Mouse (Mus musculus): ENCODE results near the gene Rftn1.
A peak's percentile ranks its signal among the peaks of the same experiment; 100 is the strongest.
"Not testable (repeated sequence)": the region's sequence is repeated elsewhere in the genome, so short reads cannot be mapped to it uniquely, and the experiment has no call there.

Gene Rftn1

DNA sequence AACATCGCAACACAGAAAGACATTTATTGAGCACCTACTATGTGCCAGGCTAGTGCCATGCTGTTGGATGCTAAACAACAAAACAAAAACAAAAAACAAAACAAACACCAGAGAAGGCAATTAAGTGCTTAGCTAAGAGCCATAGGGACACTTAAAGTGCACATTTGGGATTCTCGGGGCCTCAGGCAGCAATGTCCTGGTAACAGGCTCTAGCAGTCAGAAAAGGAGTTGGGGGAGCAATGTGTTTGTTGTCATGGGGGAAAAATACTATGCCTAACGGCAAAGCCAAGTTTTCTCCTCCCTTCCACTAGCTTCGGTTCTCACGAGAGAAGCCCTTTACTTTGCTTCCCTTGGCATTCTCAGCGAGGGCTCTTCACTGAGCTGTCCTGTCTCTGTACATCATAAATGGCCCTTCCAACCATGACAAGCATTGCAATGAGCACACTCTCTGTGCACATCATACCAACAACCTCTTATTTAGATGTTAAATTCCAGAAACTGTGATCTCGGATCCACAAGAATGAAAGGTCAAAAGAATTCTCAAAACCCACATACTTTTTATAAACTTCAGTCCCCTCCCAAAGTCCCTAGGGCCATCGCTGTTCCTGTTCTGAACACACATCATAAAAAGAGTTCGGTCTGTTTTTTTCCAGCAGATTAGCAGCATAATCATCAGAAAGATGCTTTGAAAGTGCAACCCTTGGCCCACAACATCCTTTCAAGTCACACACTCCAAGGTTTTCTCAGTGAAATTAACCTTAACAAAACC is 63.2 kb downstream of the Rftn1 start:
- DNase-seq (ENCODE audit: low spot score in 2 of 2): no peak

DNA sequence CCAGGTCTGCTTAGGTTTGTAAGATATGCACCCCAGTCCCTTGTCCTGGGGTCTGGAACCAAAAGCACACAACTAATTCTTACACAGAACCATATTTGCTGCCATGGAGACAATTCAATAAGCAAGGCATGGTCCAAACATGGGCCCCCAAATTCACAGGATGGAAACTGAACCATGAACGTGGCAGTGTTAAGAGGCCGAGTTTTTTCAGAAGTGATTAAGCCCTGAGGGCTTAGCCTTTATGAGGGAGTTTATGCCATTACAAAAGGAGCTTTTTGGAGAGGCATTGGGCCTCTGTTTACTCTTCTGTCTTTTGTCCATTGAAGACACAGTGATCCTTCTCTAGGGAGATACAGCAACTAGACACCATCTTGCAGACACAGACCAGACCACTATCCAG is 63.9 kb downstream of the Rftn1 start:
- DNase-seq (ENCODE audit: low spot score in 2 of 2): no peak

DNA sequence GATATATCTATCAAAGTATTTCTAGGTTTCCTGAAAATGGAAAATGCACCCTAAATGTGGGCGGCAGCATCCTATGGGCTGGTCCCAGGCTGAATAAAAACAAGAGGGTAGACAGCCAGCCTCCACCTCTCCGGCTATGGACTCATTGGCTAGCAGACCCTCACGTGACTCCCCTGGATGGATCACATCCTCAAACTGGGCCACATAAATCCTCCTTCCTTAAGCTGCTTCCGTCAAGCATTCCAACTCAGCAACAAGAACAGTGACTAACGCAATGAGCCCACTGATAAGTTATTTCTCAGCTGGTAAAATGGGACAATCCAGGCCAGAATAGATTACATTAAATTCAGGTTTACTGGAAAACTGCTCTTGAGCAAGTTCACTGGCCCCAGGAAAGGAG is 64.6 kb downstream of the Rftn1 start:
- DNase-seq (ENCODE audit: low spot score in 2 of 2): no peak

DNA sequence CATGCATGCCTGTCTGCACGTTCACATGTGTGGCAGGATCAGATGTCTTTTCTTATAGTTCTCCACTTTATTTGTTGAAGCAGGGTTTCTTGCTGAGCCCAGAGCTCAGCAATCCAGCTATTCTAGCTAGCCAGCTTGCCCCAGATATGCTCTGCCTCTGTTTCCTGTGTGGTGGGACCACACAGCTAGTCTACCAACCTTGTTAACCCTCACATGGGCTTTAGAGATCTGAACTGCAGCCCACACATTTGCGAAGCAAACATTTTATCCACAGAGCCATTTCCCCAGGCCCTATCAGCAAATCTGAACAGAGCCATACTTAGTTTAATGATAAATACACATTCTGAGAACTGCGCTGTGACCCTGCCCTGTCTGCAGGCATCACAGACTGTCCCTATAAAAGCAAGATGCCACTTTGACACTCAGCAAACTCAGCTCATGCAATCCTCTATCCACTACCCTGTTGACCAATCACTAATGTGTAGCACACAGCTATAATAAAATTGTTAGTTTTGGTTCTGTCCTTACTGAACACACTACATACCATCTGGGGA is 65.2 kb downstream of the Rftn1 start:
- no peak for DNase-seq (ENCODE audit: low spot score in 2 of 2)

DNA sequence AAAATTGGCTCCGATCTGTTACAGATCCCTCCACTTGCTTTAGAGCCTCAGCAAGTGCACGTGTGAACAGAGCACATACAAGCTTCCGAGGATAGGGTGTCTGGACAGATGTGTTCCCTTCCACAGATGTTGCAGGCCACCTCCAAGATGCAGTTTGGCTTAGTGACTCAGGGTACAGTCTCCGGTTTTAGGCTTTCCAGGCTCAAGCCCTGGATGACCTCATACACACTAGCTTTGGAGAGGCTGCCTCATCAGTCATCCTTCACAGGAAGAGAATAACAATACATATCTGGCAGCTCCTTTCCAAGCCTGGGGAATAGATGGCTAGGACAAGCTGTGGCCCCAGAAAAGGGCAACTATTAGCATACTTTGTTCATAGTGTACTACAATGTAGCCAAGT is 65.8 kb downstream of the Rftn1 start:
- no peak for DNase-seq (ENCODE audit: low spot score in 2 of 2)

DNA sequence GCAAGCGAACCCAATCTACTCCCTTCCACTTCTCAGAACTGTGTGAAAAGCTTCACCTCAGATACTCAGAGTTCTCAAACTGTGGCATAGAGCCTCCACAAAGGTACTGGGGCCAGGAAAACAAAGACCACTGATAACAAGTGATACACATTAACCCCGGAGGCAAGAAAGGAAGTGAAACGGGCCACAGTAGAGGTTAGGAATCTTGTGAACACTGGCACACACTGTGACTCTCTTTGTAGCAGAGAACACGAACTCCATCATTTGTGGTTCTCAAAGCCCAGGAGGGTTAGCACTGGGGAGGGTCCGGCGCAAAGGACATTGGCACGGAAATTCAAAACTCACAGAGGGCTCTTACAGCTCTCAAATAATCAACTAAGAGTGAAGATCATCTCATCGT is 67.9 kb downstream of the Rftn1 start:
- DNase-seq (ENCODE audit: low spot score in 2 of 2): no peak

DNA sequence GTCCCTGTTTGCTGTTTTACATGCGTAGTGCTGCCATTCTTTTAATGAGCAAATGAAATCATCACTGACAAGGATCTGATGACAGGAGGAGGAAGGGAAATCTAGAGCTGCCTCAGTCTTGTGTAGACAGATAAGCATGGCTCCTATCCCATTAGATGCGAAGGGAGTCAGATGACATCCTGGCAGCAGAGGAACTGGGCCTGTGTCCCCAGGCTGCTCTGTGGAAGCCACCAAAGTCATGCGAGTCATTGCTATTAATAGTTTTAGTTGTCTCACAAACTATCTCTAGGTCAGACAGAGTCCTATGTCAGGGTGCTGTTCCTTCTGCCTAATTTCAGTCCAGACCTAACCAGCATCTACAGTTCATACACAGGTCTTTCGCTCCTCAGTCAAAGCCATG is 70.4 kb downstream of the Rftn1 start:
- DNase-seq (ENCODE audit: low spot score in 2 of 2): no peak

DNA sequence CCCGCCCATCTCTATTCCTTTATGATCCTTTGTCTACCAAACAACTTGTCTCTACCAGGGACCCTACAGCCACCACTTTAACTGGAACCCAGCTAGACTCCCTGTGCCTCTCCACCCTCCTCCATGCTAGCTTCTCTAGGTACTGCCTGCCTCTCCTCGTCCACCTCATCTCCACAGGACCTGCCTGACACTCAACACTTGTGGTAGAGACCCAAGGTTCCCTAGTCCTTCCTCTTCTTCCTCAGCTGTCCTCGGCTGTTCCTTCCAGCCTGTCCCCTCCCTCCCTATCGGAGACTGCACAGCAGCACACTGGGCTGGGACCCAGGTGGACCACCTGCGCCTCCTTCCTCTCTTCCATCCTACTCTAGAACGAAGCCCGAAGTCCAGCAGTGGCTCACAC is 73.0 kb downstream of the Rftn1 start:
- no peak for DNase-seq (ENCODE audit: low spot score in 2 of 2)

DNA sequence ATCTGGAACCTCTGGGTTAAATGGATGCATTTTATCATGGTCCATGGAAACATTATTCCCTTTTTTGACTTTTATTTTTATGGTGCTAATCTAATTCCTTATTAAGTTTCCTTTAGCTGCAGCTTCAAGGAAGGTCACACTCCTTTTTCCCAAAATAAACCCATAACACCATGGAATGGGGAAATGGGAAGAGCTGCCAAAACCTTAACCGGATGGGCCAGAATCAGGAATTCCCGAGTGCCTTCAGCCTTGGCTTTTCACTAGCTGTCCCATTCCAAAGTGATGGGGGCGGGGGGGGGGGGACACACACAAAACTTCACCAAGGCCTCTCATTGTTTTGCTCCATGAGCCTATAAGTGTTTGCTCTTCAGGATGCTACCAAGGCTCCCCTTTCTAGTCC is 73.5 kb downstream of the Rftn1 start:
- DNase-seq (ENCODE audit: low spot score in 2 of 2): no peak

DNA sequence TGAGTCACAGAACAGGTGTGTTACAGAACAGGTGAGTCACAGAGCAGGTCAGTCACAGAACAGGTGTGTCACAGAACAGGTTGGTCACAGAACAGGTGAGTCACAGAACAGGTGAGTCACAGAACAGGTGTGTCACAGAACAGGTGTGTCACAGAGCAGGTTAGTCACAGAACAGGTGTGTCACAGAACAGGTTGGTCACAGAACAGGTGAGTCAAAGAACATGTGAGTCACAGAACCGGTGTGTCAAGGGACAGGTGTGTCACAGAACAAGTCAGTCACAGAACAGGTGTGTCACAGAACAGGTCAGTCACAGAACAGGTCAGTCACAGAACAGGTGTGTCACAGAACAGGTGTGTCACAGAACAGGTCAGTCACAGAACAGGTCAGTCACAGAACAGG is 74.1 kb downstream of the Rftn1 start:
- DNase-seq (ENCODE audit: low spot score in 2 of 2): not testable (repeated sequence)

DNA sequence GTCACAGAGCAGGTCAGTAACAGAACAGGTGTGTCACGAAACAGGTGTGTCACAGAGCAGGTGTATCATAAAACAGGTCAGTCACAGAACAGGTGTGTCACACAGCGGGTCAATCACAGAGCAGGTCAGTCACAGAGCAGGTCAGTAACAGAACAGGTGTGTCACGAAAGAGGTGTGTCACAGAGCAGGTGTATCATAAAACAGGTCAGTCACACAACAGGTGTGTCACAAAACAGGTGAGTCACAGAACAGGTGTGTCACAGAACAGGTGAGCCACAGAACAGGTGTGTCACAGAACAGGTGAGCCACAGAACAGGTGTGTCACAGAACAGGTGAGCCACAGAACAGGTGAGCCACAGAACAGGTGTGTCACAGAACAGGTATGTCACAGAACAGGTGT is 74.8 kb downstream of the Rftn1 start:
- not testable (repeated sequence) for DNase-seq (ENCODE audit: low spot score in 2 of 2)

DNA sequence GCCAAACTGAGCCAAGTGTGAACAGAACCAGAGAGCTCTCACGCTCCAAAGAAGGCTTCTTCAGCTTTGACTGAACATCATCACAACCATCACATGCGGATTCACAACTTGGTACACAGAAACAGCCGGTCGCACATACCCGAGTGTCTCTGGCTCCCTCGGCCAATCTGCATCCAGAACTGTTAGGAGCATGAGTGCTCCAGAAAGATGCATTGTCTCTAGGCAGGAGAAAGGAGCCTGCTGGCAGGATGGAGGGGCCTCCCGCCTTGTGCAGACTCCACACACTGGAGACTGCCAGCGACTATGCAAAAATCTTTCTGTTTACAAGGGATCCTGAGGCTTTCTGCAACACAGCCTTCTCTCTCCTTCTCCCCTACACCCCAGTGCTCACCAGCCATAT is 75.8 kb downstream of the Rftn1 start:
- DNase-seq (ENCODE audit: low spot score in 2 of 2): no peak

DNA sequence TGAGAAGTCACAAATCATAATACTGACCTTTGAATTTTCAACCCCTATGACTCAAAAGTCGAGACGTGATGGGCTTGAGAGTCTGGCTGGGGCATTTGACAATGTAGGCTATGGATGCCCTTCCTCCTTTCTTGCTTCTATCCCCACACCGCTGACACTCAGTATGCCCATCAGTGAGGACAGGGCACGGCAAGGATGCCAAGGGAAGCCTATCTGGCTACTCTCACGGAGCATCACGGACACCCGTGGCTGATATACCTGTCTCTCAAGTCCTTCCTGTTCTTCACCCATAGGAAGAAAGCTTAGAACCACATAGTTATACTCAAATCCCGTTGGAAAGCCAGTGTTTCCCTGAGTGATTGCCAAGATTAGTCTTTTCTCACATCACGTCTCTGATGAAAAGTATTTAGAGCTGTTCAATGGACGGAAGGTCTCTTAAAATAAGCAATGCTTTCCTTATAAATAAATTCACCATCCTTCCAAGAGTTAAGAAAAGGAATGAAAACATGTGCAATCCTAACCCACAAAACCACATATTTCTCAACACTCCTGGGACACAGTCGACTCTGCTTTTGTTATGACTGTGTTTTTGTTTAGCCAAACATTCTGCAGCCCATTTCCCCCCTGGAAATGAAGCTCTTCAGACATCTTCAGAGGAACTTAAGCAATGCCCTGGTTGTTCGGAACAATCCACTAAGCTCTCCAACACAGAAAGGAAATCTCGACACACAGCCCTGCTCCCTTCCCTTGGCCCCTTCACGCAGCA is 79.6 kb downstream of the Rftn1 start:
- no peak for DNase-seq (ENCODE audit: low spot score in 2 of 2)

DNA sequence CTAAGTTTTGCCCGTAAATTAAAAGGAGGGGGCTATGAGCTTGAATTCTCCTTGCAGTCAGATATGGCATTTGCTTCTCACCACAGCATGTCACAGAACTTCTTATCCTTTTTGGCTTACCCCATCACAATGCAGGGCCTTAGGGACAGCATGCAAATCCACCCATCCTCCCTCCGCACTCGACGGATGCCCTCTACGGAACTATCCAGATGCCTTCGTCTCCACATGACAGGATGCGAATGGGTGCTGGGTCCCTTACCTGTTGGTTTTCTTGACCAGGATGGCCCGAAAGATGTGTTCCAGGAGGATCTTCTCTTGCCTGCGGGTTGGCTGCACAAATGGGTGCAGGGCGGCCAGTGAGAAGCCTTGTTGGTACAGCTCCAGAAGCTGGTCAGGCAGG is 83.7 kb downstream of the Rftn1 start:
- no peak for DNase-seq (ENCODE audit: low spot score in 2 of 2)

DNA sequence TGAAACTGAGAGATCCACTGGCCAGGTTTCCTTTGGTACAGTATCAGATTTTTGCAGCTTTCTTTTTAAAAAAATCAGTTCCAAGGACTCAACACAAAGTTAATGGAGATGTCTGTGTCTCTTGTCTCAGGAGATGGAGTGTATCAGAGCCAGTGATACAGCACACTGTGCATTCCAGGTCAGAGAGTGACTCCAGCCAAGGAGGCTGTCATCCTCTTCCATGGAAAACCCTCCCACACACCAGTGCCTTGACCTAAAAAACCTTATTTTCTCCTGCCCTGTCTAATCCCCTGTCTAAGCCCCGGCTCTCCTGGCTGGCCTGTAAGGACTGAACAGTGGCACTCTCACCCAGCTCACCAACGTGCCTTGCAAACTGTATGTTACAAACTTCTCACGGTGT is 86.3 kb downstream of the Rftn1 start:
- DNase-seq (ENCODE audit: low spot score in 2 of 2): no peak

DNA sequence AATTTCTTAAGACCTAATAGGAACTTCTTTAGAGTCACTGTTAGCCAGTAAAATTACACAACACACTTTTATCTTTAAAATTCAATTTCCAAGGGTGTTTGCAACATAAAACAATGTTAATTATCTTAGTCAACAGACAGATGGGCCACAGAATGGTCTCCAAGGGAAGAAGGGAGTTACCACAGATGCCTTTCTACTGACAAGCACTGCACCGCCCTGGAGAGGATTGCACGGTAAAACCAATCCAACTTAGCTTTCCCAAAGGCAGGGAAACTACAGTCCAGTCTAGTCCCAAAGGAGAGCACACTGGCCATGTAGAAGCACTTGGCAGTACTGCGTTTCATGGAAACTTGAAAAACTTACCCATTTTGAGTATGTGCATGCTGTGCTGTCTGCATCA is 89.1 kb downstream of the Rftn1 start:
- DNase-seq (ENCODE audit: low spot score in 2 of 2): no peak

DNA sequence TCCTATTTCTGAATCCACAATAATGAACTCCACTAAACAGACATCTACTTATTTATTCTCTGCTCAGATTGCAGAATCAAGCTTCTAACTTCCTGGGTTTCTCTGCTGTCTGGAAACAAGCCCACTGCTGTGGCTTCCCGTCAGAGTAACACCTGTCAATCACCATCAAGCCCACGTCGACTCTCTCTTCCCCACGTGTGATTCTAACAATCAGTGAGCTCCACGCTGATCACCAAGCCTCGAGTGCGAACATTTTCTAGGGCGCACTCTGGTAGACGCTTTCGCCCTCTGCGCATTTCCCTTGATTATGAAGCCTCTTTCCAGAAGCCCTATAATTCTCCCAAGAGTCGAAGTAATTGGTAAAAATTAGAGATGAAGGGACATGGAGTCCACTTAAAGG is 90.4 kb downstream of the Rftn1 start:
- no peak for DNase-seq (ENCODE audit: low spot score in 2 of 2)

DNA sequence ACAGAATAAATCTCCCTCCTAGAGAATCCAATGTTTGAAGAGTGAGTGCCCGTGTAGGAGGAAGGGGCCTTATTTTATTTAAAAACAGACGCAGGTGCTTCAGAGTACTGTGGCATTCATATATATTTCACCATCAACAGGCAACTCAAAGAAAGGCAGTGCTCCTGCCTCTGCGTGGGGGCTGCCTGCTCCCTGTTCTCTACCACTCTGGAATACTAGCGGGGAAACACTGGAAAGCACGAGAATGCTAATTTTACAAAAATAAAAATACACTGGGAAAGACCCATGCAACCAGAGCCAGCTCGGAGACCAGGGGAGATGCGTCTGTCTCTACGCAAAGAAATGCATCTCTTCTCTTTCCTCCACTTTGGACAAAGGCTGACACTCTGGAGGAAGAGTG is 91.1 kb downstream of the Rftn1 start:
- no peak for DNase-seq (ENCODE audit: low spot score in 2 of 2)

DNA sequence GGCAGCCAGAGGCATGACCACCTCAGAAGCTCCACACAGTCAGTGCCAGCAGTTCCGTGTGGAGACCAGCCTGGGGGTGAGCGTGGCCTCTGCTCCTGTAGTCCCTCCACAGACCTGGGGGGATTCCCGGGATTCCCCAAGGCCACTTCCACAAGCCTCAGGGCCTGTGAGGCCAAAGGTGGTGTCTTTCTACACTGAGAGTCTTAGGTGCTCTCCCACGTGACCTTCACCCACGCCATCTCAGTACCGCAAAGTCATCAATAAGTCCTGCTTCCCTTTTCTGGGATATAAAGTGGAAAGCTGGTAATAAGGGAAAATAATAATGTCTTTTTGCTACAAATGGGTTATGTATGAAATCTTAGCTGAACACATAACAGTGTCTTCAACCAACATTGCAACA is 92.2 kb downstream of the Rftn1 start:
- no peak for DNase-seq (ENCODE audit: low spot score in 2 of 2)

DNA sequence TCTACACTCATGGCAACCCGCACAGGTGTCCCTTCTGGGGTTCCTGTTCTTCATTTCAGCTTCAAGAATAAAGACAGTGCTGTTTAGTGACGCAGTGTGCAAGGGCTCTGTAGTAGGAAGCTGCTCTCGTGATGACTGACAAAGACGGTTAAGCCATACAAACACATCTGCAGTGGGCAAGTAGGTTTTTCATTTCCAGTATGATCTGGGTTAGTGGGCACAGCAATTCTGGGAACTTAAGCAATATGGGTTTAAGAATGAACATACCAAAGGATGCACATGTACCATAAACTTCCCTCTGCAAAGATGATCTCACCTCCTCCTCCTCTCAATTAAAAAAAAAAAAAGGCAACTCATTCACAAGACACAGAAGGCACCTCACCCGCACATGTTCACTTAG is 92.6 kb downstream of the Rftn1 start:
- peak; percentile 40 to 42 for DNase-seq (ENCODE audit: low spot score in 2 of 2)

DNA sequence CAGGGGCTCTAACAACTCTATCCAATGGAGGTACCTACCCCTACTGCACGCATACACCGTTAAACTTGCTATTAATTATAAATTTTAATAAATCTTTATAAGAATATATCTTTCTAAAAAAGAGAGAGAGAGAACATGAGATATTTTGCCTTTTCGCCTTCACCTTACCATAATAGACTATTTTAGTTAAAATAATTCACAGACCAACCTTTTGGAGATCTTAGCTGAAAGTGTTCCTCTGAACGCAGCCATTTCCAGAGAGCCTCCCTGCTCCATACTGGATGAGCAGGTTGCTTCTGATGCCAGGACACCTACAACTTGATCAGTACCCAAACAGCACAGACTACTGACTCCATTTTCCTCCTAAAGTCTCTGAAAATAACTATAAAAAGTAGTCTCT is 94.2 kb downstream of the Rftn1 start:
- DNase-seq (ENCODE audit: low spot score in 2 of 2): no peak

DNA sequence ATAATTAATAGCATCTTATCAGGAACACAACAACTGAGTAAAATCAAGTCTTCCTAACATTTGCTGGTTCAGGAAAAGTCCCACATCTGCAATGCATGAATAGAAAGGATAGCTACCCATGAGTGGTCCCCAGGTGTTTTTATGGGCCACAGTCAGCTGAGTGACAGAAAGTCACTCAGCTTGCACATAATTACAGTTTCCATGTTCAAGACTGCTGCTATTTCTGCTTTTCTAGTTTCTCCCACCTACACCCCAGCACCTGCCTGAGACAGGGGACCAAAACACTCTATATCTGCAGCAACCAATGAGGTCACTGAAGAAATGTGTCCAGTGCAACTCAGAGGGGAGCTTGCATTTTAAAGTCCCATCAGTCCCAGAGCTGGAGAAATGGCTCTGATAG is 95.9 kb downstream of the Rftn1 start:
- DNase-seq (ENCODE audit: low spot score in 2 of 2): peak; percentile 64 to 68

DNA sequence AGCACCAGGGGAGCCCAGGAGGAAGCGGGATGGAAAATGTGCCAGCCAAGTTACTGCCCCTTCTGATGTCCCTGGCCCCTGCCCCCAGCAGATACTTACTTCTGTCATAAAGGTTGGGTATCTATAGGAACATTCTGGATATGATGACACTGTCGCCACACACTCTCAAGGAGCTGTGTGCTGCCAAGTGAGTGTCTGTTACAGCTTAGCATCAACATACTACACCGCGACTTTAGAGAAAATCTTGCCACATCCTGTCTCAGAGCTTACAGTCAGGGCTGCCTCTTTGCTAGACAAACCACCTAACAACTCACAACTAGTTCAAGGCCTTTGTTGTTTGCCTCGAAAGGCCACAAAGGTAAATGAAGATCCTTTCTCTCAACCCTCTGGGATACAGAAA is 96.4 kb downstream of the Rftn1 start:
- peak; percentile 35 to 36 for DNase-seq (ENCODE audit: low spot score in 2 of 2)

Measured in spleen, postnatal 36 days (tissue).